Mouse (Mus musculus) spleen, adult 12 weeks (tissue): ENCODE results near the gene Stk40.

Source experiments
- DNase-seq: peaks from one replicate; pipeline ENCODE4 v3.0.0; 2022; ENCODE audit warnings: low spot score

Stk40 gene

DNA sequence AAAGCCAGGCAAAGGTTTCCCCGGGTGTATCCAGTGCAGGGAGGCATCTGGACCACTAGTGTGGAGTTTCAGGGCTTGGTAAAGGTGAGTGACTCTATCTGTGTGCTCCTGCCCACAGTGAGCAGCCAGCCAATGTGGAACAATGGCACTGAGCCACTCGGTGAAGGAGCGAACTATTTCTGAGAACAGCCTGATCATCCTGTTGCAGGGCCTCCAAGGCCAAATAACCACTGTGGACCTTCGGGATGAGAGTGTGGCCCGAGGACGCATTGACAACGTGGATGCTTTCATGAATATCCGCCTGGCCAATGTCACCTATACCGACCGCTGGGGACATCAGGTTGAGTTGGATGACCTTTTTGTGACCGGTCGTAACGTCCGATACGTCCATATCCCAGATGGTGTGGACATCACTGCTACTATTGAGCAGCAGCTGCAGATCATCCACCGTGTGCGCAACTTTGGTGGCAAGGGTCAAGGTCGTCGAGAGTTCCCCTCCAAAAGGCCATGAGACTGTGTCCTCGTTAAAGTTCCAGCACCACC is 6.0 kb upstream of the Stk40 start:
- no peak for DNase-seq

- DNase-seq: no peak
Observed at GRCm38 (mm10) chr4:126099365-126099764, 4.4 kb upstream of the Stk40 start.

- no peak for DNase-seq
Observed at GRCm38 (mm10) chr4:126100764-126101163, 3.0 kb upstream of the Stk40 start.

DNA sequence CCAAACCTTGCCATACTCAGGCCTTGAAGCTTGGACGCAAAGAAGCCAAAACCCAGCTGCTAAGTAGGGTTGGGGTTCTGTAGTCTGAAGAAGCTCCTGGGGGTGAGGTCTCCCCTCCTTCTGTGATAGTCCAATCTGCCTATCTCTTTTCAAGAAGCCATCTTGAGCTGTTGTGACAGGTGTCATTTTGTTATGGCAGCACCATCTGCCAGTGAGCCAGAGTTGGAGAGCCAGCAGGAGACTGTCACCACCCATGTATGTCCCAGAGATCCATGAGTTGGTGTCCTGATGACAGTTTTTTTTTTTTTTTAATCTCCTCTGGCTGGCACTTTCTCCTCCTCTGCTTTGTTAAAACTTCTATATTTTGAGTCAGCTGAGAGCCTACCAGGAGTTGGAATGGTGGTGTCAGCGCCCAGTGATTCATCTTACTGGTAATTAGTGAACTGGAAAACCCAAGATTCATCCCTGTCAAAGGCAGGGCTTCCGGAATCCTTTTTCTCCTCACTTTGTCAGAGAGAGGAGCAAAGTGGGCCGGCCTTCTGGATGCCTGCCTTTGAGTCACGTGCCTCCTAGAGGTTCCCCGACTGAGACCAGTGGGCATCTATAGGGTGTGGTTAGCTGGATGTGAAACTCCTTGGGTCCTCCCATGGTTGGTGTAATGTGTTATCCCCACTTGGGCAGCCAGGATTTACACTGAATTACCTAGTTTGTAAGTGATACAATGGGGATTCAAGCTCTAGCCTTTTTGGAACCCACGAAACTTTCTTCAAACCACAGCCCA is 1.5 kb upstream of the Stk40 start:
- DNase-seq: no peak

DNA sequence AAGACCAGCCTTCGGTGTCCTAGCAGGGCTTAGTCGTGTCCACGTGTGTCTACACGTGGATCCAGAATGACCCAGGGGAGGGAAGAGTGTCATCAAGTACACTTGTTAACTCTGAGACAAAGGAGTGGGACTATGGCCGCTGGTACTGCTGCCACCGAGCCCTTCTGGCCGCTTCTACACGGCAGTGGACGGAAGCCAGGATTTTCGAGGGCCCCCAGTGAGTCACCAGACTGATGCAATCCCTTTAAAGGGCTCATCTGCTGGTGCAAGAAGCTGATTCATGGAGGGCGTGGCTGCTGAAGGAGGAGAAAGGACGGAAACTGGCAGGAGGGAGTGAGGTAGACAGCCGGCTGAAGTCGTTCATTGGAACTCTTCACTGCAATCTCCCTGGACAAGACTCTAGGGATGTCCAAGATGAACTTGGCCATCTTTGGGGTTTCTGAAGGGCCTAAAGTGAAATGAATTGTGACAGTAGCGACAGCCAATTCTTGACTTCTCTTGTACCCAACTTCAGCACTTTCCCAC is 638 bp upstream of the Stk40 start:
- peak; percentile 75 for DNase-seq

DNA sequence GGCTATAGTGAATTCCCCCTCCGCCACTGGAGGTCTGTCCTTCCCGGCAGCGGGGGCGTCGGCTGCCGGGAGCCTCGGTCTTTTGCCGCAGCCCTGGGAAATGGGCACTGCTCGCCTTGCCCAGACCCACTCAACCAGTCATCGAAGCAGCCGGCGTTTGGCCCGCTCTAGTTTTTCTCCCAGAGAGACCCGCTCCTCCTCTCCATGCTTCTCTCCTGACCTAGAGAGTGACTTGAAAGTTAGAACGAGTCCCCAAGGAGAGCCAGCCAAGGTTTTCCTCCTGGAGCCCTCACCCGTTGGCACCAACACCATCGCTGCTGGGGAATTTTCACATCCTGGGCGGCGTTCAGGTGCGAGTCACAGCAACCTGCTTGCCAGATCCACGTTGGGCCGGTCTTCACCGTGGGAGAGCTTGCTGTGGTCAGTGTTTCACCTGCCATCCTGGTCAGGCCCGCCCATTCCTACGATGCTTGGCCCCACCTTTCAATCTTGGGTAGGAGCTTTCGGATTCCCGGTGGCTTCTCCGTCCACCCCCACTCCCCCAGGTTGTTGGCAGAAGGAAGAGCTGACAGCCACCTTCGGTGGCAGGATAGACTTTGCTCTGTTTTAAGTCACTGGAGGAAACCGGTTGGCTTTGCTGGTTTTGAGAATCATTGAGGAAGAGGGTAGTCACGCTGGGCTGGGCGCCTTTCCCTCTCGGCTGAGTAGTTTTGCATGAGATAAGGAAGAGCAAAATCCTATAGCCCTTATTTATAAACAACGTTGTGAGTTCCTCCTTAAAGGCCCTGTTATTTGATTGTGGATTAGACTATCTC is 711 bp downstream of the Stk40 start:
- peak; percentile 29 for DNase-seq

DNA sequence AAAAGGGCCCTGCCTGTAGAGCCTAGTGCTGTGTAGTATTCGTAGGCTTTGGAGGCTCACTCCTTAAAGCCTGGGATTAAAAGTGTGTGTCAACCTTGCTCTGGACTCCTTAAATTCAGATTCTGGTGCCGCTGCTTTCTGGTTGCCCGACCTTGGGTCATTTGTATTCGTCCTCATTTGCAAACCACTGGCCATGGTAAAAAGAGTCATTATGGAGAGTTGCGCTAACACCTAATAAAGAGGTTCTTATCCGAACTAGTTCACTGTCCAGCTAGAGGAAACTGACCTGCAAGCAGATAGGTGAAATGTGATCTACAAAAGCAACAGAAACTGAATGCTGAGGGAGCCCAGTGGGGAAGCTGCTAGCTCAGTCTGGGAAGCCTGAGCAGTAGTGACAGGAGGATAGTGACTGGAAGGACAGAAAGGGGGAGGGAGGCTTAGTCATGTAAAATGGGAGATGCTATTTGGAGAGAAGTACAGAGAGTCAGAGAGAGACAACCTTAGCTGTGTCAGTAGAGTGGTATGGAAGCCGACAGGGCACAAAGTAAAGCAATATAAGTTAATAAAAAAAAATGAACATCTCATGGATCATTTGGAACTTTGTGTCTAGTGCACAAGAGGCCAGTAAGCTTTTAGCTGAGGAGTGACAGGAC is 1.5 kb downstream of the Stk40 start:
- no peak for DNase-seq

DNA sequence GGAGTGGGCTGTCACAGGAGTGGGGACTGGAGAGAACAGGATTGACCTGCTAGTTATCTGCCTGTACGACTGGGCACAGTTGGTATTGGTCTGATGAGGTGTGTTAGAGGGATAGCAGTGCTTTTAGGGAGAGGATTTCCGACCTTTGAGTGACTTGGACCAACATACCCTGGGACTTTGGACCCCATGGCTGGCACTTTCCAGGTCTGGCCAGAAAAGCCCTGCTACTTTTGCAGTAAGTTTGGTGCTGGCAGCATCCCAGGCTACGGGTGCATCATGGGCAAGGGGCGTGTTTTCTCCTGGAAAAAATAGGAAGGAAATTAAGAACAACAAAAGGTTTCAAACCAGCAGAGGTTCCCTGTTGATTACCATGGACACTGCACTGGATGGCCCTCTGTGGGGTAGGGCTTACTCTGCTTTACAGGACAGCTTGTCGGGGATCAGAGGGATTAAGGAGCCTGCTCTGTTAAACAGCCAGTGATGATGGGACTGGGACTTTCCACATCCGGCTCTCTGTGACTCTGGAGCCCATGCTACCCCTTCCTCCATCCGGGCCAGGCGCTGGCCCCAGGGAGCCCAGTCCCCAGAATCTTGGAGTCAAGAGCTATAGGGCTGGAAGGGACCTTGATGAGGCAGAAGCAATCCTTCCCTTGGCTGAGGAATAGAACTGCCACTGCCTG is 4.4 kb downstream of the Stk40 start:
- DNase-seq: no peak

GRCm38 (mm10) chr4:126109613-126110373 is 6.0 kb downstream of the Stk40 start:
- no peak for DNase-seq

DNA sequence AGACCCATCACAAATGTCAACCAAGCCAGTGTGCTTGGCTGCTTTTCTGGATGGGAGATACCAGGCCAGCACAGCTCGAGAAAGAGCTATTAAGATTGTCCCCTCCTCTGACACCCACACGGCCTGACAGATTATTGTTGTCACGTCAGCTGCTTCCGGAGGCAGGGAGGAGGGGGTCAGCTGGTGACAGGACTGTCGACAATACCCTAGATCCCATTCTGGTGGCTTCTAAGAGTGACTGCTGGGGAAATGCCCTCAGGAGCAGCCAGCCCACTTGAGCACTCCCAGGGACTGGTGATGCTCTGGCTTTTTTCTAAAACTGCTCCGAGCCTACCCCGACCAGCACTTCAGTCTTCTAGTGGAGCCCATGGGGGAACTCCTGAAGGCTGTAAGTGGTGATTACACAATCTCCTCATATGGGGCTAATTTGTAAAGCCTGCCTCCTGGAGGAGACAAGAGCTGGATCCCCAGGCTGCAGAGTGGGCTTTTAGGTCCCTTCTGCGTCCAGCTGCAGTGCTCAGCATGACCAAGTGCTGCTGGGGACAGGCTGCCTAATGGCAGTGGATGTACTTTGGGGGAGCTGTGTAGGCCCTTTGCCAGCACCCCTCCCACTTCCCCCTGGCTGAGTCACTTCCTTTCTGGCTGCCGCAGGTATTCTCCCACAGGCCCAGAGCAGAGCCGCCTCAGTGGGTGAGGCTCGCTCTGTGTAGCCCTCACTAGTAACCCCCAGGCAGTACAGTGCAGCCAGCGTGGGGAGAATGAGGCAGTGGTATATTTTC is 6.8 kb downstream of the Stk40 start:
- peak; percentile 55 for DNase-seq

- no peak for DNase-seq
Observed at GRCm38 (mm10) chr4:126111153-126111549, 7.4 kb downstream of the Stk40 start.

DNA sequence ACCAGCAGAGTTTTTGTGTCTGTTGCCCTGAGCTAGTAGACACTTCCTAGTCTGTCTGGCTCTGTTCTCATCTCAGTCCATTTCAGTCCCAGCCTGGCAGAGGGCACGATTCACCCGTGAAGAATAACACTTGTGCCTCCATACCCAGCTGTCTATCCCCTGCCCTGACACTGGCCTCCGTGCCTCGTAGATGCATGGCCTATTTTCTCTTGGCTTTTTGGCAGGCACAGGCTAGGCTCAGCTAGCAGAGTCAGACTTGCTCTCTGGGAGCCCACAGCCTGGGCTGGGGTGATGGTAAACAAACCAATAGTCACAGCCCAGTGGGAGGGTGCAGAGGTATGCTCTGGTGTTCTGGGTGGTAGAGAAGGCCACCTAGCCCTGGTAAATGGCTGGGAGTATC is 9.5 kb downstream of the Stk40 start:
- DNase-seq: no peak

GRCm38 (mm10) chr4:126113943-126114342 is 10.2 kb downstream of the Stk40 start:
- DNase-seq: peak; percentile 29

- DNase-seq: no peak
Observed at GRCm38 (mm10) chr4:126115411-126115810, 11.7 kb downstream of the Stk40 start.

- no peak for DNase-seq
Observed at GRCm38 (mm10) chr4:126115871-126116521, 12.2 kb downstream of the Stk40 start.

GRCm38 (mm10) chr4:126117116-126117515 is 13.4 kb downstream of the Stk40 start:
- DNase-seq: no peak

GRCm38 (mm10) chr4:126118651-126119050 is 14.9 kb downstream of the Stk40 start:
- no peak for DNase-seq

DNA sequence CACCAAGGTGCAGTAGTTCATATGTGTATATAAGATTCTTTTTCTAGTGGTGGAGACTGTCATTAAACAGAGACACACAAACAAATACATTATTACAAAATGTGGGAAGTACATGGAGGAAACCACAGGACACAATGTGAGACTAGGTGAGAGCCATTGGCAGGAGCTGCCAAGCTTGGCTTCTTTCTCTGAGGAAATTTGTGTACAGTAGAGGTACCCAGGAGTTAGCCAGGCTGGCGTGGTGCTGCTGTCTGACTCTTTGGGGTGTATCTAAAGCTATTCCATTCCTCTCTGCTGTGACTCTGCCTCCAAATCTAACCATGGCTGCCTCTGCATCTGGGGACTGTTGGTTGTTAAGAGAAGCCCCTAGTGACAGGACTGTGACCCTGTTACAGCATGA is 15.3 kb downstream of the Stk40 start:
- DNase-seq: no peak

DNA sequence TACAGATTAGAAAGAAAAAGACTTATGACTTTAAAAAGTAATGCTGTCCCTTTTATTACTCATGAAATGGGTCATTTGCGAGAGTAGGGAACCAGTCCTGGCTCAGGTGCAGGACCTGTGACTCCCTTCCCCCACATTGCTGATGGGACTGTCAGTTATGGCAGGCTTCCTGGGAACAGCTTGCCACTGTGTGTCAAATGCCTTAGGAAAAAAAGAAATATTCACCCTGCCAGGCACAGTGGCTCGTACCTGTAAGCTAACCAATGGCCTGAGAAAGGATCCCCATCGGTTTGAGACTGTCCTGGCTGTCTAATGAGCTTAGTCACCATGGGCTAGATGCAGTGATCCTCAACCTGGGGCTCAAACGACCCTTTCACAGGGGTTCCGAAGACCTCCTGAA is 16.3 kb downstream of the Stk40 start:
- DNase-seq: no peak

- no peak for DNase-seq
Observed at GRCm38 (mm10) chr4:126120506-126120905, 16.7 kb downstream of the Stk40 start.
